Mouse (Mus musculus) heart, postnatal 10 days (tissue): ENCODE results near the gene Snap25. TPM values are rescaled to one million over a fixed set of nuclear protein-coding genes. Genes with fewer than 3 reads are reported as not detected.

ENCODE experiments used
- DNase-seq, 2 experiments: peaks; one replicate each; pipeline ENCODE4 v3.0.0; 2021
- intact Hi-C: fragments of 180-260 bp; cut with DNase I; formaldehyde crosslinking; loops from one replicate; pipeline ENCODE4 v1.15.1; 2025
- total RNA-seq, 2 experiments: library from RNA; stranded (reverse); gene quantifications; 2 replicates each; pipeline ENCODE4 v1.2.3; 2021

Snap25 gene
- total RNA-seq, 2 experiments from 2014 or later = 0.19 TPM; not detected in 1

DNA sequence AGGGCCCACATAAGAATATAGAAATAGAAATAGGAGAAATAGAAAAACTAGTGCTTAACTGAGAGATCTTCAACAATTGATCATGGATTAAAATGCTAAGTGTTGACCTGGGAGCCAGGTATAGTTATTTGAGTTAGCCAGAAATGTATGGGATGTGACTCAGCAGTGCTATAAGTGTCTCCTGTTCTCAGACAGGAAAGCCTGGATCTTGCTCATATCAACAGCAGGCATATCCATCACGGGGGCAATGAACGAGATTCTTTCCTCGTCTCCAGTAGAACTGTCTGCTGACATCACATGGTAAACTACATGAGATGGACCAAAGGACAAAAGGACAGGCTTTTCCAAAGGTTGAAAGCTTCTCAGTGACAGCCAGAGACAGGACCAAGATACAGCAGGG lies 88.8 kb downstream of the Snap25 start:
- DNase-seq = no peak
- intact Hi-C loops = no loop called here

DNA sequence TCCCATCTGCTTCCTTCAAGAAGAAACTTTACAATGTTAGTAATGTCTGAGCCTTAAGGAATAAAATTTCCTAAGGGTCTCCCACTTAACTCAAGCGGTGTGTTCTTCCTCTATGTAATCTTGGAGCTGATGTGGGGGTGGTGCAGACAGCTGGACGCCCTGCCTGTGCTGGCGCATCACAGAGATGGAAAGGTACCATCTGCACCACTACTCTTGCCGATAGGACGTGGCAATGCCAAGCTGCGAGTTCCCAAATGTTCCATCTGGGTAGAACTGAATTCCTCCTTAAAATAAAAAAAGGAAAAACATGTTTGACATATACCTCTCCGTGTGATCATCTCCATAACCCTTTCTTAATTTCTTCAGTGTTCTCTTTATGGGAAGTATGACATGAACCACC lies 89.9 kb downstream of the Snap25 start:
- intact Hi-C loops = no loop called here
- no peak for DNase-seq

- intact Hi-C loops = no loop called here
- peak in 1 of 2 experiments; percentile 7 for DNase-seq
Measured at GRCm38 (mm10) chr2:136807992-136808726, 94.9 kb downstream of the Snap25 start.

DNA sequence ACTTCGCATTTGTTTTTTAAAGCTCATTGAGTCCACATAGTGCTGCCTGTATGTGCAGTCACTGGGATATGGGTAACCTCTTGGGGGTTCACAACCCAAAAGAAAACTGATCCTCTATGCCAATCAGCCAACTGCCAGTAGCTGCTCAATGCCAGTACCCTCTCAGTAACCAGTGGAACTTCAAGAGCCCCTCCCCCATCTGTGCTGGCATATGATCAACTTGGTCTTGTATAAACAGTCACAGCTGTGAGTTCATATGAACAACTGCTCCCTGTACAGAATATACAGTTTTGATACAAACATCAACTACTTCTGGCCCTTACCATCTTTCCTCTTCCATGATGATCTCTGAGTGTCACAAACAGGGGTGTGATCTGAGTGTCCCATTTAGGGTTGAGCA lies 98.1 kb downstream of the Snap25 start:
- intact Hi-C loops = no loop called here
- no peak for DNase-seq

- no peak for DNase-seq
- intact Hi-C loops = no loop called here
Measured at GRCm38 (mm10) chr2:136816717-136817400, 103.6 kb downstream of the Snap25 start.

GRCm38 (mm10) chr2:136823751-136824716 lies 110.8 kb downstream of the Snap25 start:
- DNase-seq = no peak
- intact Hi-C loops = no loop called here

DNA sequence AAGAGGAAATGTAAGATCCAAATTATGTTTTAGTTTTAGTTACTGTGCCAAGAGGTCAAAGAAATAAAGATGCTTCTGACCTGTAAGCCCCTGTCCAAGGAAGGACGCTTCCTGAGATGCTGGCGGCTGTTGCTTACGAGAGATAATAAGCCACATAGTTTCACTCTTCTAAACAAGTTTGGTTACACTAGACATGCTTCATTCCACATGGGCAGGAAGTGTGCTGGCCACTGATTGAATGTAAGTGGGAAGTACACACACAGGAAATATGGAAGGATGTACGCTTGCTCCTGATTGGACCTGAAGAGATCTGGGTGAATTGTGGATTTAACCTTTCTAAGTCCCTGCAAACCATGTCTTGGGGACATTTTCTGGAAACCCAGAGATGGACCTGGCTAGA lies 114.4 kb downstream of the Snap25 start:
- intact Hi-C loops = no loop called here
- DNase-seq = no peak

Other genes with a start within 250 kb of the Snap25 start
- under 1 TPM; 0.41 to 0.52 TPM for gene Ankef1, start 211.5 kb upstream of the Snap25 start, total RNA-seq
- 10 to 100 TPM; 24.9 to 33.6 TPM for gene AL731706.2, start 172.2 kb downstream of the Snap25 start, total RNA-seq
- gene Slx4ip, start 177.8 kb downstream of the Snap25 start, total RNA-seq = 1 to 10 TPM; 2.6 to 3.2 TPM
- 10 to 100 TPM; 28.8 to 30.5 TPM for gene AL731706.1, start 177.9 kb downstream of the Snap25 start, total RNA-seq
- gene Mkks, start 177.9 kb downstream of the Snap25 start, total RNA-seq = 10 to 100 TPM; 28.3 to 38.8 TPM